Comparison of ENCODE assay signal across 9 mouse cellular contexts in the genomic region with DNA sequence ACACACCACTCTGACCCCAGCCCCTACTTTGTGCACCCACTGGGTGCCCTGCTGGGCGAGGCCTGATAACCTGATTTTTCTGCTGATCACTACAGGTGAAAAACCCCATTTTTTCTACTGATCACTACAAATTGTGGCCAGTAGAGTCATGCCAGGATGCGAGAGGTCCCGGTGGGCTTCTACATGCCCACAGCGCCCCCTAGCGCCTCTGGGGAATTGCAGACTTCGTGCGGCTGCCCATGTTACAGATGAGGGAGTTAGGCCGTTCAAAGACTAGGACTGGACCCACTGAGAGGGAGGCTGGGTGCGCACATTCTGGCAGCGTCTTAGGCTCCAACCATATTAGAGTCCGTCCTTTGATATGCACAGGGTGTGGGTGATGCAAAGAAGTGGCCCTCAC. TPM values are rescaled to one million over a fixed set of nuclear protein-coding genes. Genes with fewer than 3 reads are reported as not detected.
DNase-seq lines count a peak whose midpoint lies in the region; ATAC-seq and TF ChIP-seq lines count a peak whose summit lies in the region.
"Had no signal": no experiment of that assay in that cellular context is flagged by ENCODE, and none has a peak within 500 bp of the region (broad histone marks: within the 10 kb centered on the region; RNA-seq: fewer than 3 reads in every experiment).

No protein-coding gene starts in this region.

- ATAC-seq in intestine, postnatal 0 days, result no peak
- ATAC-seq in midbrain, embryonic 11.5 days (ENCODE audit: low FRiP score), result no peak

- H3K27ac ChIP-seq in forebrain, embryonic 10.5 days, result peak overlapping the region; percentile 12; the same call in 1 of the 2 replicates
- no peak overlapping the region for H3K27ac ChIP-seq in intestine, postnatal 0 days (ENCODE audit: low read depth, low read length)
- H3K27ac ChIP-seq in midbrain, embryonic 11.5 days (ENCODE audit: low read depth, low read length), result no peak overlapping the region

- H3K4me3 ChIP-seq in forebrain, embryonic 10.5 days, result peak overlapping the region; percentile 34
- H3K4me3 ChIP-seq in intestine, postnatal 0 days (ENCODE audit: low read depth, low read length), result peak overlapping the region; percentile 12
- H3K4me3 ChIP-seq in midbrain, embryonic 11.5 days (ENCODE audit: low read depth, low read length), result no peak overlapping the region

- 21% methylated on average over 11 of the region's 11 CpGs for WGBS in forebrain, embryonic 10.5 days
- 22% methylated on average over 11 of the region's 11 CpGs for WGBS in intestine, postnatal 0 days
- 25% methylated on average over 11 of the region's 11 CpGs for WGBS in midbrain, embryonic 11.5 days

- peak; percentile 74 for TF ChIP-seq CTCF in intestine, postnatal 0 days (IDR thresholded peaks at IDR 0.05; ENCODE audit: low read depth)

- no peak overlapping the region for H3K9ac ChIP-seq in intestine, postnatal 0 days (ENCODE audit: low read depth, low read length)
- H3K9ac ChIP-seq in midbrain, embryonic 11.5 days (ENCODE audit: low read length), result no peak overlapping the region

- DNase-seq in adrenal gland, postnatal 25 days, result peak; percentile 48
- no peak for DNase-seq in adrenal gland, adult 8-10 months
- DNase-seq in right cerebral cortex, postnatal 14 days, result peak; percentile 72
- no peak for DNase-seq in right cerebral cortex, postnatal 36 days (ENCODE audit: low spot score in 2 of 2)
- DNase-seq in forebrain, embryonic 10.5 days (ENCODE audit: extremely low spot score, low spot score), result peak; percentile 63
- peak; percentile 94 for DNase-seq in midbrain, embryonic 11.5 days (ENCODE audit: low spot score, missing footprints)
- DNase-seq in testis, postnatal 10 days (ENCODE audit: low spot score), result peak; percentile 81

- peaks cover 33% of the 10 kb centered on the region for H3K27me3 ChIP-seq in forebrain, embryonic 10.5 days (ENCODE audit: poor library complexity, severe bottlenecking)
- H3K27me3 ChIP-seq in intestine, postnatal 0 days (replicated peaks; ENCODE audit: control insufficient read depth, insufficient read depth, low read length), result no peaks in the 10 kb centered on the region
- no peaks in the 10 kb centered on the region for H3K27me3 ChIP-seq in midbrain, embryonic 11.5 days (ENCODE audit: control insufficient read depth, insufficient read depth, low read length)

- no peaks in the 10 kb centered on the region for H3K9me3 ChIP-seq in forebrain, embryonic 10.5 days
- H3K9me3 ChIP-seq in intestine, postnatal 0 days (ENCODE audit: control insufficient read depth), result no peaks in the 10 kb centered on the region
- no peaks in the 10 kb centered on the region for H3K9me3 ChIP-seq in midbrain, embryonic 11.5 days (ENCODE audit: control insufficient read depth, low read length)

- peaks cover 18% of the 10 kb centered on the region for H3K4me1 ChIP-seq in forebrain, embryonic 10.5 days
- H3K4me1 ChIP-seq in intestine, postnatal 0 days (replicated peaks; ENCODE audit: control insufficient read depth, insufficient read depth, low read length), result no peaks in the 10 kb centered on the region
- peaks cover 2% of the 10 kb centered on the region; the same call in 1 of the 2 replicates for H3K4me1 ChIP-seq in midbrain, embryonic 11.5 days (ENCODE audit: control insufficient read depth, insufficient read depth, low read length)

- peak overlapping the region; percentile 54 for H3K4me2 ChIP-seq in intestine, postnatal 0 days (replicated peaks; ENCODE audit: low read depth)
- H3K4me2 ChIP-seq in midbrain, embryonic 11.5 days, result peak overlapping the region; percentile 33

- H3K36me3 ChIP-seq in forebrain, embryonic 10.5 days (replicated peaks), result no peaks in the 10 kb centered on the region
- H3K36me3 ChIP-seq in intestine, postnatal 0 days (ENCODE audit: control insufficient read depth, insufficient read depth), result no peaks in the 10 kb centered on the region
- H3K36me3 ChIP-seq in midbrain, embryonic 11.5 days (ENCODE audit: control insufficient read depth, insufficient read depth, low read length), result no peaks in the 10 kb centered on the region

RNA-seq across cellular contexts. Expression of gene Myl10, which starts 21.9 kb away (rescaled TPM):
- total RNA-seq in adrenal gland, postnatal 25 days (2021), result not detected in 2 replicates
- not detected for total RNA-seq in adrenal gland, adult 8-10 months (2022)
- polyA plus RNA-seq in forebrain, embryonic 10.5 days (2016; fragmentation: Nextera tagmentation; extraction: Ambion mirVana), result not detected in 2 replicates
- polyA plus RNA-seq in intestine, postnatal 0 days (2015; fragmentation: Nextera tagmentation; extraction: Ambion mirVana), result not detected in 2 replicates
- polyA plus RNA-seq in midbrain, embryonic 11.5 days (2014; fragmentation: Nextera tagmentation; extraction: Ambion mirVana), result not detected in 2 replicates
- total RNA-seq: layer of hippocampus, postnatal 36 days had no signal

Comparison
In these comparisons a context has a peak if more than half of its experiments do, and no peak if none do; other contexts are left out.
1. DNase-seq: peak in adrenal gland, postnatal 25 days (single experiment), right cerebral cortex, postnatal 14 days (single experiment), forebrain, embryonic 10.5 days (single experiment), midbrain, embryonic 11.5 days (single experiment) and testis, postnatal 10 days (single experiment); none in adrenal gland, adult 8-10 months (single experiment) and right cerebral cortex, postnatal 36 days (0 of 2).